Mouse (Mus musculus): Measurements from ENCODE around the gene Dnaaf5. TPM values are rescaled to one million over a fixed set of nuclear protein-coding genes. Genes with fewer than 3 reads are reported as not detected.

Gene Dnaaf5
- total RNA-seq, 1 experiment from 2014 or later = 6.6 TPM

- 0 out of 4 replicates have a peak, but pooled peaks of 1 of the 2 experiments have one; percentile 42 for ATAC-seq (replicated peaks in 1 of 2; ENCODE audit: insufficient read depth in 1 of 2, low FRiP score in 2 of 2, low TSS enrichment in 1 of 2, low read depth in 1 of 2, poor library complexity in 2 of 2, severe bottlenecking in 2 of 2)
Measured at GRCm38 (mm10) chr5:139208871-139209684, 59.1 kb downstream of the Dnaaf5 start.

GRCm38 (mm10) chr5:139209685-139210026 is 59.6 kb downstream of the Dnaaf5 start:
- no peak for ATAC-seq (replicated peaks in 1 of 2; ENCODE audit: insufficient read depth in 1 of 2, low FRiP score in 2 of 2, low TSS enrichment in 1 of 2, low read depth in 1 of 2, poor library complexity in 2 of 2, severe bottlenecking in 2 of 2)

- ATAC-seq (replicated peaks in 1 of 2; ENCODE audit: insufficient read depth in 1 of 2, low FRiP score in 2 of 2, low TSS enrichment in 1 of 2, low read depth in 1 of 2, poor library complexity in 2 of 2, severe bottlenecking in 2 of 2) = no peak
Measured at GRCm38 (mm10) chr5:139211737-139212385, 61.8 kb downstream of the Dnaaf5 start.

GRCm38 (mm10) chr5:139214298-139214697 is 64.3 kb downstream of the Dnaaf5 start:
- ATAC-seq (replicated peaks in 1 of 2; ENCODE audit: insufficient read depth in 1 of 2, low FRiP score in 2 of 2, low TSS enrichment in 1 of 2, low read depth in 1 of 2, poor library complexity in 2 of 2, severe bottlenecking in 2 of 2) = no peak

- ATAC-seq (replicated peaks in 1 of 2; ENCODE audit: insufficient read depth in 1 of 2, low FRiP score in 2 of 2, low TSS enrichment in 1 of 2, low read depth in 1 of 2, poor library complexity in 2 of 2, severe bottlenecking in 2 of 2) = no peak
Measured at GRCm38 (mm10) chr5:139215184-139215583, 65.2 kb downstream of the Dnaaf5 start.

- ATAC-seq (replicated peaks in 1 of 2; ENCODE audit: insufficient read depth in 1 of 2, low FRiP score in 2 of 2, low TSS enrichment in 1 of 2, low read depth in 1 of 2, poor library complexity in 2 of 2, severe bottlenecking in 2 of 2) = no peak
Measured at GRCm38 (mm10) chr5:139216121-139216520, 66.1 kb downstream of the Dnaaf5 start.

GRCm38 (mm10) chr5:139216774-139217173 is 66.8 kb downstream of the Dnaaf5 start:
- no peak for ATAC-seq (replicated peaks in 1 of 2; ENCODE audit: insufficient read depth in 1 of 2, low FRiP score in 2 of 2, low TSS enrichment in 1 of 2, low read depth in 1 of 2, poor library complexity in 2 of 2, severe bottlenecking in 2 of 2)

GRCm38 (mm10) chr5:139220006-139220515 is 70.0 kb downstream of the Dnaaf5 start:
- no peak for ATAC-seq (replicated peaks in 1 of 2; ENCODE audit: insufficient read depth in 1 of 2, low FRiP score in 2 of 2, low TSS enrichment in 1 of 2, low read depth in 1 of 2, poor library complexity in 2 of 2, severe bottlenecking in 2 of 2)

- ATAC-seq (replicated peaks in 1 of 2; ENCODE audit: insufficient read depth in 1 of 2, low FRiP score in 2 of 2, low TSS enrichment in 1 of 2, low read depth in 1 of 2, poor library complexity in 2 of 2, severe bottlenecking in 2 of 2) = no peak
Measured at GRCm38 (mm10) chr5:139220610-139221009, 70.6 kb downstream of the Dnaaf5 start.

- no peak for ATAC-seq (replicated peaks in 1 of 2; ENCODE audit: insufficient read depth in 1 of 2, low FRiP score in 2 of 2, low TSS enrichment in 1 of 2, low read depth in 1 of 2, poor library complexity in 2 of 2, severe bottlenecking in 2 of 2)
Measured at GRCm38 (mm10) chr5:139223331-139223730, 73.3 kb downstream of the Dnaaf5 start.

GRCm38 (mm10) chr5:139227236-139227635 is 77.2 kb downstream of the Dnaaf5 start:
- ATAC-seq (replicated peaks in 1 of 2; ENCODE audit: insufficient read depth in 1 of 2, low FRiP score in 2 of 2, low TSS enrichment in 1 of 2, low read depth in 1 of 2, poor library complexity in 2 of 2, severe bottlenecking in 2 of 2) = no peak

- no peak for ATAC-seq (replicated peaks in 1 of 2; ENCODE audit: insufficient read depth in 1 of 2, low FRiP score in 2 of 2, low TSS enrichment in 1 of 2, low read depth in 1 of 2, poor library complexity in 2 of 2, severe bottlenecking in 2 of 2)
Measured at GRCm38 (mm10) chr5:139227645-139228044, 77.6 kb downstream of the Dnaaf5 start.

- ATAC-seq (replicated peaks in 1 of 2; ENCODE audit: insufficient read depth in 1 of 2, low FRiP score in 2 of 2, low TSS enrichment in 1 of 2, low read depth in 1 of 2, poor library complexity in 2 of 2, severe bottlenecking in 2 of 2) = no peak
Measured at GRCm38 (mm10) chr5:139228318-139228717, 78.3 kb downstream of the Dnaaf5 start.

GRCm38 (mm10) chr5:139229716-139230115 is 79.7 kb downstream of the Dnaaf5 start:
- no peak for ATAC-seq (replicated peaks in 1 of 2; ENCODE audit: insufficient read depth in 1 of 2, low FRiP score in 2 of 2, low TSS enrichment in 1 of 2, low read depth in 1 of 2, poor library complexity in 2 of 2, severe bottlenecking in 2 of 2)

GRCm38 (mm10) chr5:139232083-139232482 is 82.1 kb downstream of the Dnaaf5 start:
- ATAC-seq (replicated peaks in 1 of 2; ENCODE audit: insufficient read depth in 1 of 2, low FRiP score in 2 of 2, low TSS enrichment in 1 of 2, low read depth in 1 of 2, poor library complexity in 2 of 2, severe bottlenecking in 2 of 2) = no peak

GRCm38 (mm10) chr5:139234423-139234822 is 84.4 kb downstream of the Dnaaf5 start:
- no peak for ATAC-seq (replicated peaks in 1 of 2; ENCODE audit: insufficient read depth in 1 of 2, low FRiP score in 2 of 2, low TSS enrichment in 1 of 2, low read depth in 1 of 2, poor library complexity in 2 of 2, severe bottlenecking in 2 of 2)

Measured in hematopoietic stem cell, adult 5-6 weeks (primary cell).